Mouse (Mus musculus): ENCODE results near the gene Olfr125. TPM values are rescaled to one million over a fixed set of nuclear protein-coding genes. Genes with fewer than 3 reads are reported as not detected.

Olfr125 gene
- polyA plus RNA-seq (2012; rRNA removed): not detected in 2 replicates

GRCm38 (mm10) chr17:37832649-37833048 lies at the start of gene Olfr125:
Olfr125 (plus strand) TSS chr17:37832949.

GRCm38 (mm10) chr17:37793229-37793628 lies 39.5 kb upstream of the Olfr125 start, which contains the start of gene Olfr123:
Olfr123 (plus strand) TSS chr17:37793529.

DNA sequence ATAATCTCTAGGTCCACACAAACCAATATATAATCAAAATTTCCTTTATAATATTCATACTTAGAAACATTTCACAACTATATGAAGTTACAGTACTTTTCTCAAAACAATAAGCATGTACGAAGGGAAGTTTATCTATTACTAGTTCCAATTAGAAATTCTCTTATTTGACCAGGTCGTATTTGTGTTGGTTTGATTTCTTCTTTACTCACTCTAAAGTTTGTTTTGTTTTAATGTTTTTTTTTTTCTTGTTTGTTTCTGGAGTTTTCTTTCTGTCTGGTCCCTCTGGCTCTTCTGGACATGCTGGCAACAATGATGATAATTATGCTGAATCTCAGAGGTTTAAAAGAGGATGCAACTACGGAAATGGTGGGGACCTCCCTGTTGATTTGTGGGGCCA lies 33.2 kb upstream of the Olfr125 start, which contains the start of gene Olfr124:
Gene Olfr124, plus strand, starts transcription at position 301 of the 400 bp plus-strand sequence.

GRCm38 (mm10) chr17:37847183-37847582 lies 14.4 kb downstream of the Olfr125 start, which contains the start of gene Olfr126:
Olfr126 (plus strand) TSS chr17:37847483.

Other genes starting within 250 kb of the Olfr125 start
- gene Olfr114, start 240.2 kb upstream of the Olfr125 start, polyA plus RNA-seq (2012; rRNA removed): not detected in 2 replicates
- gene Olfr115, start 205.8 kb upstream of the Olfr125 start, polyA plus RNA-seq (2012; rRNA removed): not detected in 2 replicates
- not detected in 2 replicates for gene Olfr116, start 205.8 kb upstream of the Olfr125 start, polyA plus RNA-seq (2012; rRNA removed)
- not detected in 2 replicates for gene Olfr117, start 169.2 kb upstream of the Olfr125 start, polyA plus RNA-seq (2012; rRNA removed)
- gene Olfr118, start 166.0 kb upstream of the Olfr125 start, polyA plus RNA-seq (2012; rRNA removed): not detected in 2 replicates
- gene Olfr119, start 136.4 kb upstream of the Olfr125 start, polyA plus RNA-seq (2012; rRNA removed): not detected in 2 replicates
- not detected in 2 replicates for gene Olfr120, start 111.1 kb upstream of the Olfr125 start, polyA plus RNA-seq (2012; rRNA removed)
- gene Olfr121, start 84.1 kb upstream of the Olfr125 start, polyA plus RNA-seq (2012; rRNA removed): not detected in 2 replicates
- gene Olfr122, start 64.3 kb upstream of the Olfr125 start, polyA plus RNA-seq (2012; rRNA removed): not detected in 2 replicates
- not detected in 2 replicates for gene Olfr123, start 39.4 kb upstream of the Olfr125 start, polyA plus RNA-seq (2012; rRNA removed)
- not detected in 2 replicates for gene Olfr124, start 33.1 kb upstream of the Olfr125 start, polyA plus RNA-seq (2012; rRNA removed)
- not detected in 2 replicates for gene Olfr126, start 14.5 kb downstream of the Olfr125 start, polyA plus RNA-seq (2012; rRNA removed)
- not detected in 2 replicates for gene Olfr127, start 67.5 kb downstream of the Olfr125 start, polyA plus RNA-seq (2012; rRNA removed)
- gene Olfr128, start 87.6 kb downstream of the Olfr125 start, polyA plus RNA-seq (2012; rRNA removed): not detected in 2 replicates
- gene Olfr761, start 120.1 kb downstream of the Olfr125 start, polyA plus RNA-seq (2012; rRNA removed): not detected in 2 replicates
- not detected in 2 replicates for gene Olfr129, start 227.1 kb downstream of the Olfr125 start, polyA plus RNA-seq (2012; rRNA removed)
- gene Olfr130, start 231.0 kb downstream of the Olfr125 start, polyA plus RNA-seq (2012; rRNA removed): not detected in 2 replicates